Mouse (Mus musculus): ENCODE data around the gene Fsd1. TPM values are rescaled to one million over a fixed set of nuclear protein-coding genes. Genes with fewer than 3 reads are reported as not detected.

The Fsd1 gene
- polyA plus RNA-seq, 1 experiment, result 0.36 TPM

DNA sequence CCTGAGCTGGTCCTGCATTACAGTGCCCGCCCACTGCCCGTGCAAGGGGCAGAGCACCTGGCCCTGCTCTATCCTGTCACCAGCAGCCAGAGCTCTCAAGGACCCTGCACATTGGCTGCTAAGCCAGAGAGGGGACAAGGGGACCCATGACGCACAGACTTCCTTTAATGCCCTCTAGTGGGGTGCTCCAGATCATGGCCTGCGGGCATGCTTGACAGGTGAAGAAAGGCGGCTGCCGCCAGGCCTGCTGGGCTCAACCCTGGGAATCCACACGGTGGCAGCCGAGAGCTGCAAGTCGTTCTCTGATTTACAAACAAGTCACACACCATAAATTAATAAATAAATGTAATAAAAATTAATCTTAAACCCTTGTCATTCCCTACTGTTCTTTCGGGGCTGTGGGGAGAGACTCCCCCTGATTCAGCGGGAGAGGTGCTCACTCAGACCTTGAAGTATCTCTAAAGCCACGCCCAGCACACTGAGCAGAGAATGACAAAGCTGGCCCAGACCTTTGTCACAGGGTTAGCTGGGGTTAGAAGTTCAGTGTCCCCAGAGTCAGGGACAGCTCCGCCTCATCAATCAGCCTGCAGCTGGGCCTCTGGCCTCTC is 9.9 kb upstream of the Fsd1 start:
- H3K79me2 ChIP-seq (ENCODE audit: control insufficient read depth, insufficient read depth), result no peaks in the 10 kb centered on the region
- no peak overlapping the region for H3K4me3 ChIP-seq
- no peak overlapping the region for H3ac ChIP-seq (ENCODE audit: control insufficient read depth, insufficient read length)
- TF ChIP-seq CEBPB (IDR thresholded peaks at IDR 0.05; ENCODE audit: insufficient read depth, poor library complexity, severe bottlenecking) (no peak), REST (IDR thresholded peaks at IDR 0.05; ENCODE audit: insufficient read depth, insufficient read length) (no peak), POLR2AphosphoS2 (IDR thresholded peaks at IDR 0.05; ENCODE audit: insufficient read length, low read depth) (no peak), POLR2A (IDR thresholded peaks at IDR 0.05; ENCODE audit: insufficient read length, low read depth) (no peak), USF1 (IDR thresholded peaks at IDR 0.05; ENCODE audit: low read depth) (no peak), MAX (IDR thresholded peaks at IDR 0.05; ENCODE audit: low read depth) (no peak), MYOD1 (IDR thresholded peaks at IDR 0.05; ENCODE audit: control insufficient read depth in 1 of 3, insufficient read length in 2 of 3, low read depth in 2 of 3) (peak in 1 of 3 experiments; percentile 23), MYOG (IDR thresholded peaks at IDR 0.05; ENCODE audit: control insufficient read depth in 1 of 3, insufficient read depth in 1 of 3, insufficient read length in 2 of 3, low read depth in 2 of 3) (peak in 1 of 3 experiments; percentile 15)
- peaks cover under 1% of the 10 kb centered on the region for H3K27me3 ChIP-seq (ENCODE audit: control insufficient read depth, insufficient read depth, insufficient read length)
- H3K36me3 ChIP-seq (ENCODE audit: control insufficient read depth, insufficient read depth), result no peaks in the 10 kb centered on the region
- H3K4me2 ChIP-seq (ENCODE audit: low read depth), result peak overlapping the region; percentile 49

DNA sequence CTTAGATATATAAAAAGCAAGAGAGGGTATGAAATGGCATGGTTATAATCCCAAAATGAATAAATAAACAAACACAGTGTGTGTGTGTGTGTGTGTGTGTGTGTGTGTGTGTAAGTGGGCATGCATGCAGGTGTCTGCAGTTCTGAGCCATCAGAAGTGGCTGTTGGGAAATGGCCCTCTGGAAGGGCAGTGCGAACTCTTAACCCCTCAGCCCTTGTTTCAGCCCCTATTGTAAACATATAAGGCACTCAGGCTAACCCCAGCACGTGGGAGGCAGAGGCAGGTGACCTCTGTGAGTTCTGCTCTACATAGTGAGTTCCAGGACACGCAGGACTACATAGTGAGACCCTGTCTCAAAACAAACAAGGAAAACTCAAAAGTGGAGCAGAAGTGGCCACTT is 9.0 kb upstream of the Fsd1 start:
- H3K4me3 ChIP-seq, result no peak overlapping the region
- H3K27me3 ChIP-seq (ENCODE audit: control insufficient read depth, insufficient read depth, insufficient read length), result no peaks in the 10 kb centered on the region
- TF ChIP-seq POLR2AphosphoS2 (IDR thresholded peaks at IDR 0.05; ENCODE audit: insufficient read length, low read depth), result no peak
- TF ChIP-seq CEBPB (IDR thresholded peaks at IDR 0.05; ENCODE audit: insufficient read depth, poor library complexity, severe bottlenecking), result no peak
- no peak for TF ChIP-seq TCF12 (IDR thresholded peaks at IDR 0.05; ENCODE audit: insufficient read depth, poor library complexity, severe bottlenecking)
- TF ChIP-seq REST (IDR thresholded peaks at IDR 0.05; ENCODE audit: insufficient read depth, insufficient read length), result no peak
- TF ChIP-seq TCF3 (IDR thresholded peaks at IDR 0.05; ENCODE audit: insufficient read length, low read depth), result no peak
- no peak for TF ChIP-seq USF1 (IDR thresholded peaks at IDR 0.05; ENCODE audit: low read depth)
- TF ChIP-seq E2F4 (IDR thresholded peaks at IDR 0.05; ENCODE audit: insufficient read depth), result no peak
- no peak for TF ChIP-seq MYOD1 (IDR thresholded peaks at IDR 0.05; ENCODE audit: control insufficient read depth in 1 of 3, insufficient read length in 2 of 3, low read depth in 2 of 3)
- TF ChIP-seq MAX (IDR thresholded peaks at IDR 0.05; ENCODE audit: low read depth), result no peak
- TF ChIP-seq MYOG (IDR thresholded peaks at IDR 0.05; ENCODE audit: control insufficient read depth in 1 of 3, insufficient read depth in 1 of 3, insufficient read length in 2 of 3, low read depth in 2 of 3), result no peak
- no peak for TF ChIP-seq SRF (IDR thresholded peaks at IDR 0.05; ENCODE audit: control insufficient read depth, insufficient read length, low read depth)
- TF ChIP-seq POLR2A (IDR thresholded peaks at IDR 0.05; ENCODE audit: insufficient read length, low read depth), result no peak
- no peaks in the 10 kb centered on the region for H3K36me3 ChIP-seq (ENCODE audit: control insufficient read depth, insufficient read depth)
- no peaks in the 10 kb centered on the region for H3K79me2 ChIP-seq (ENCODE audit: control insufficient read depth, insufficient read depth)
- no peak overlapping the region for H3ac ChIP-seq (ENCODE audit: control insufficient read depth, insufficient read length)
- H3K4me2 ChIP-seq (ENCODE audit: low read depth), result no peak overlapping the region

DNA sequence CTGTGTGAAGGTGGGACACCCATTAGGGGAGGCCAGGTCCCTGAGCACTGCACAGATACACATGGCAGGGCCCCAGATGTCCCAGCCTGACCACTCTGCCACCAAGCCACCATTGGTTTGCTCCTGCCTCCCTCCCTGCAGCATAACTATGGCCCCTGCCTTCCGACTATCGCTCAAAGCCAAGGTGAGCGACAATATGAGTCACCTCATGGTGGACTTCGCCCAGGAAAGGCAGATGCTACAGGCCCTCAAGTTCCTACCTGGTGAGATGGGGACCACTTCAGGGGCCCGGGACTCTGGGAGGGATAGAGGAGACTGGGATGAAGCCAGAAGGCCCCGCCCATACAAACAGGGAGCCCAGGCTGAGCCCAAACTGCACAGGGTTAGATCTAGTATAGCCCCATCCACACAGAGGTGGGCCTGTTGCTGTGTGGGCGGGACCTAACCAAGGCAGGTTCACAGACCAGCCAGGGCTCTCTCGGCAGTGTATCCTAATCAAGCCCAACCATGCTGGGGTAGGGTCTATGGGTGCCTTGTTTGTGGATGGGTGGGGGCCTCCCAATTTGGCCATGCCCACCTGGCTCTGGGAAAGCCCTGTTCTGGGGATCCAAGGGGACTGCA is 4.1 kb downstream of the Fsd1 start:
- no peak overlapping the region for H3ac ChIP-seq (ENCODE audit: control insufficient read depth, insufficient read length)
- H3K79me2 ChIP-seq (ENCODE audit: control insufficient read depth, insufficient read depth), result no peaks in the 10 kb centered on the region
- no peak for TF ChIP-seq CEBPB (IDR thresholded peaks at IDR 0.05; ENCODE audit: insufficient read depth, poor library complexity, severe bottlenecking)
- TF ChIP-seq MYOG (IDR thresholded peaks at IDR 0.05; ENCODE audit: control insufficient read depth in 1 of 3, insufficient read depth in 1 of 3, insufficient read length in 2 of 3, low read depth in 2 of 3), result no peak
- no peak for TF ChIP-seq TCF3 (IDR thresholded peaks at IDR 0.05; ENCODE audit: insufficient read length, low read depth)
- no peak overlapping the region for H3K4me3 ChIP-seq
- no peaks in the 10 kb centered on the region for H3K36me3 ChIP-seq (ENCODE audit: control insufficient read depth, insufficient read depth)
- peaks cover 69% of the 10 kb centered on the region for H3K27me3 ChIP-seq (ENCODE audit: control insufficient read depth, insufficient read depth, insufficient read length)
- H3K4me2 ChIP-seq (ENCODE audit: low read depth), result no peak overlapping the region

DNA sequence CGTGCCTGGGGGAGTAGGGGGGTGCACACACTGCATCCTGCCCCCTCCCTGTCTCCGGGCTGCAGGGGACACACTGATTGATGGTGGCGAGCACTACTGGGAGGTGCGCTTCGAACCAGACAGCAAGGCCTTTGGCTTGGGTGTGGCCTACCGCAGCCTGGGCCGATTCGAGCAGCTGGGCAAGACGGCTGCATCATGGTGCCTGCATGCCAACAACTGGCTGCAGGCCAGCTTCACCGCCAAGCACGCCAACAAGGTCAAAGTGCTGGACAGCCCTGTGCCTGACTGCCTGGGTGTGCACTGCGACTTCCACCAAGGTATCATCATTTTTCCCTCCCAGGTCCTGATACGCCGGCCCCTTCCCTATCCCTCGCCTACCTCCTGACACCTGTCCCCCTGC is 9.7 kb downstream of the Fsd1 start:
- H3K79me2 ChIP-seq (ENCODE audit: control insufficient read depth, insufficient read depth), result no peaks in the 10 kb centered on the region
- H3K4me3 ChIP-seq, result no peak overlapping the region
- no peak overlapping the region for H3K4me2 ChIP-seq (ENCODE audit: low read depth)
- TF ChIP-seq TCF12 (IDR thresholded peaks at IDR 0.05; ENCODE audit: insufficient read depth, poor library complexity, severe bottlenecking) (no peak), MYOD1 (IDR thresholded peaks at IDR 0.05; ENCODE audit: control insufficient read depth in 1 of 3, insufficient read length in 2 of 3, low read depth in 2 of 3) (peak in 1 of 3 experiments; percentile 61), E2F4 (IDR thresholded peaks at IDR 0.05; ENCODE audit: insufficient read depth) (no peak), POLR2AphosphoS2 (IDR thresholded peaks at IDR 0.05; ENCODE audit: insufficient read length, low read depth) (no peak), CEBPB (IDR thresholded peaks at IDR 0.05; ENCODE audit: insufficient read depth, poor library complexity, severe bottlenecking) (no peak), USF1 (IDR thresholded peaks at IDR 0.05; ENCODE audit: low read depth) (no peak), REST (IDR thresholded peaks at IDR 0.05; ENCODE audit: insufficient read depth, insufficient read length) (no peak), MAX (IDR thresholded peaks at IDR 0.05; ENCODE audit: low read depth) (no peak), MYOG (IDR thresholded peaks at IDR 0.05; ENCODE audit: control insufficient read depth in 1 of 3, insufficient read depth in 1 of 3, insufficient read length in 2 of 3, low read depth in 2 of 3) (peak in 2 of 3 experiments; percentile 60 to 80), POLR2A (IDR thresholded peaks at IDR 0.05; ENCODE audit: insufficient read length, low read depth) (no peak), TCF3 (IDR thresholded peaks at IDR 0.05; ENCODE audit: insufficient read length, low read depth) (no peak), SRF (IDR thresholded peaks at IDR 0.05; ENCODE audit: control insufficient read depth, insufficient read length, low read depth) (no peak)
- H3K36me3 ChIP-seq (ENCODE audit: control insufficient read depth, insufficient read depth), result no peaks in the 10 kb centered on the region
- H3K27me3 ChIP-seq (ENCODE audit: control insufficient read depth, insufficient read depth, insufficient read length), result peaks cover 30% of the 10 kb centered on the region
- no peak overlapping the region for H3ac ChIP-seq (ENCODE audit: control insufficient read depth, insufficient read length)

All from myocyte (in vitro differentiated cells).